Mouse (Mus musculus): ENCODE results near the gene Mymk. TPM values are rescaled to one million over a fixed set of nuclear protein-coding genes. Genes with fewer than 3 reads are reported as not detected.

The Mymk gene
- polyA plus RNA-seq, 1 experiment from 2014 or later = 9.8 TPM

GRCm38 (mm10) chr2:27049408-27049807, 22.6 kb downstream of the Mymk start:
- Histone ChIP-seq H3K27me3 (ENCODE audit: control insufficient read depth, insufficient read depth, low read length) (no peaks in the 10 kb centered on the region), H3K4me2 (ENCODE audit: low read depth, low read length) (no peak overlapping the region), H3K4me1 (ENCODE audit: control insufficient read depth, insufficient read depth, low read length) (no peaks in the 10 kb centered on the region; the same call in 1 of the 2 replicates), H3K9ac (ENCODE audit: low read length) (no peak overlapping the region), H3K4me3 (replicated peaks; ENCODE audit: low read length) (no peak overlapping the region), H3K36me3 (ENCODE audit: control insufficient read depth, insufficient read depth, low read length) (no peaks in the 10 kb centered on the region), H3K9me3 (replicated peaks; ENCODE audit: control insufficient read depth, low read length) (no peaks in the 10 kb centered on the region), H3K27ac (ENCODE audit: low read length) (no peak overlapping the region)
- WGBS = 46% methylated on average over 6 of the region's 6 CpGs
- ATAC-seq (ENCODE audit: insufficient read depth, low FRiP score) = no peak

GRCm38 (mm10) chr2:27045979-27046770, 25.8 kb downstream of the Mymk start:
- H3K36me3 ChIP-seq (ENCODE audit: control insufficient read depth, insufficient read depth, low read length) = no peaks in the 10 kb centered on the region
- H3K27ac ChIP-seq (ENCODE audit: low read length) = peak overlapping the region; percentile 81
- peak; percentile 84 for ATAC-seq (ENCODE audit: insufficient read depth, low FRiP score)
- no peaks in the 10 kb centered on the region; the same call in 1 of the 2 replicates for H3K4me1 ChIP-seq (ENCODE audit: control insufficient read depth, insufficient read depth, low read length)
- 40% methylated on average over 8 of the region's 8 CpGs for WGBS
- H3K9me3 ChIP-seq (replicated peaks; ENCODE audit: control insufficient read depth, low read length) = no peaks in the 10 kb centered on the region
- H3K4me2 ChIP-seq (ENCODE audit: low read depth, low read length) = no peak overlapping the region
- H3K27me3 ChIP-seq (ENCODE audit: control insufficient read depth, insufficient read depth, low read length) = no peaks in the 10 kb centered on the region
- H3K9ac ChIP-seq (ENCODE audit: low read length) = no peak overlapping the region
- no peak overlapping the region for H3K4me3 ChIP-seq (replicated peaks; ENCODE audit: low read length)

- Histone ChIP-seq H3K27ac (ENCODE audit: low read length) (no peak overlapping the region), H3K27me3 (ENCODE audit: control insufficient read depth, insufficient read depth, low read length) (no peaks in the 10 kb centered on the region), H3K4me1 (ENCODE audit: control insufficient read depth, insufficient read depth, low read length) (no peaks in the 10 kb centered on the region; the same call in 1 of the 2 replicates), H3K9ac (ENCODE audit: low read length) (no peak overlapping the region), H3K4me3 (replicated peaks; ENCODE audit: low read length) (no peak overlapping the region), H3K36me3 (ENCODE audit: control insufficient read depth, insufficient read depth, low read length) (no peaks in the 10 kb centered on the region), H3K9me3 (replicated peaks; ENCODE audit: control insufficient read depth, low read length) (no peaks in the 10 kb centered on the region), H3K4me2 (ENCODE audit: low read depth, low read length) (no peak overlapping the region)
- no peak for ATAC-seq (ENCODE audit: insufficient read depth, low FRiP score)
- WGBS = 77% methylated on average over 3 of the region's 3 CpGs
These were observed 27.3 kb downstream of the Mymk start for GRCm38 (mm10) chr2:27044641-27045040.

- Histone ChIP-seq H3K4me1 (ENCODE audit: control insufficient read depth, insufficient read depth, low read length) (no peaks in the 10 kb centered on the region; the same call in 1 of the 2 replicates), H3K4me3 (replicated peaks; ENCODE audit: low read length) (no peak overlapping the region), H3K27me3 (ENCODE audit: control insufficient read depth, insufficient read depth, low read length) (no peaks in the 10 kb centered on the region), H3K4me2 (ENCODE audit: low read depth, low read length) (no peak overlapping the region), H3K9ac (ENCODE audit: low read length) (peak overlapping the region; percentile 25; the same call in 1 of the 2 replicates), H3K36me3 (ENCODE audit: control insufficient read depth, insufficient read depth, low read length) (no peaks in the 10 kb centered on the region), H3K9me3 (replicated peaks; ENCODE audit: control insufficient read depth, low read length) (no peaks in the 10 kb centered on the region), H3K27ac (ENCODE audit: low read length) (no peak overlapping the region)
- WGBS = 77% methylated on average over 4 of the region's 4 CpGs
- ATAC-seq (ENCODE audit: insufficient read depth, low FRiP score) = no peak
These were observed 27.8 kb downstream of the Mymk start for GRCm38 (mm10) chr2:27044166-27044565.

- Histone ChIP-seq H3K4me2 (ENCODE audit: low read depth, low read length) (no peak overlapping the region), H3K4me3 (replicated peaks; ENCODE audit: low read length) (no peak overlapping the region), H3K36me3 (ENCODE audit: control insufficient read depth, insufficient read depth, low read length) (no peaks in the 10 kb centered on the region), H3K9me3 (replicated peaks; ENCODE audit: control insufficient read depth, low read length) (no peaks in the 10 kb centered on the region), H3K27ac (ENCODE audit: low read length) (no peak overlapping the region), H3K9ac (ENCODE audit: low read length) (no peak overlapping the region), H3K4me1 (ENCODE audit: control insufficient read depth, insufficient read depth, low read length) (no peaks in the 10 kb centered on the region; the same call in 1 of the 2 replicates), H3K27me3 (ENCODE audit: control insufficient read depth, insufficient read depth, low read length) (no peaks in the 10 kb centered on the region)
- ATAC-seq (ENCODE audit: insufficient read depth, low FRiP score) = peak; percentile 65; the same call in 1 of the 2 replicates
- WGBS = 32% methylated on average over 3 of the region's 3 CpGs
These were observed 28.5 kb downstream of the Mymk start for GRCm38 (mm10) chr2:27043461-27043860.

- Histone ChIP-seq H3K4me2 (ENCODE audit: low read depth, low read length) (no peak overlapping the region), H3K4me3 (replicated peaks; ENCODE audit: low read length) (no peak overlapping the region), H3K27me3 (ENCODE audit: control insufficient read depth, insufficient read depth, low read length) (no peaks in the 10 kb centered on the region), H3K27ac (ENCODE audit: low read length) (no peak overlapping the region), H3K9ac (ENCODE audit: low read length) (no peak overlapping the region), H3K9me3 (replicated peaks; ENCODE audit: control insufficient read depth, low read length) (no peaks in the 10 kb centered on the region), H3K36me3 (ENCODE audit: control insufficient read depth, insufficient read depth, low read length) (no peaks in the 10 kb centered on the region), H3K4me1 (ENCODE audit: control insufficient read depth, insufficient read depth, low read length) (no peaks in the 10 kb centered on the region; the same call in 1 of the 2 replicates)
- ATAC-seq (ENCODE audit: insufficient read depth, low FRiP score) = no peak
- 69% methylated on average over 8 of the region's 8 CpGs for WGBS
These were observed 29.7 kb downstream of the Mymk start for GRCm38 (mm10) chr2:27042131-27042844.

GRCm38 (mm10) chr2:27039286-27039685, 32.7 kb downstream of the Mymk start:
- Histone ChIP-seq H3K27ac (ENCODE audit: low read length) (no peak overlapping the region), H3K9me3 (replicated peaks; ENCODE audit: control insufficient read depth, low read length) (no peaks in the 10 kb centered on the region), H3K4me3 (replicated peaks; ENCODE audit: low read length) (no peak overlapping the region), H3K27me3 (ENCODE audit: control insufficient read depth, insufficient read depth, low read length) (no peaks in the 10 kb centered on the region), H3K36me3 (ENCODE audit: control insufficient read depth, insufficient read depth, low read length) (no peaks in the 10 kb centered on the region), H3K9ac (ENCODE audit: low read length) (no peak overlapping the region), H3K4me2 (ENCODE audit: low read depth, low read length) (no peak overlapping the region), H3K4me1 (ENCODE audit: control insufficient read depth, insufficient read depth, low read length) (no peaks in the 10 kb centered on the region)
- ATAC-seq (ENCODE audit: insufficient read depth, low FRiP score) = no peak
- WGBS = 21% methylated on average over 1 of the region's 1 CpGs

GRCm38 (mm10) chr2:27038596-27038995, 33.4 kb downstream of the Mymk start:
- no peaks in the 10 kb centered on the region for H3K36me3 ChIP-seq (ENCODE audit: control insufficient read depth, insufficient read depth, low read length)
- ATAC-seq (ENCODE audit: insufficient read depth, low FRiP score) = no peak
- 0% methylated on average over 3 of the region's 3 CpGs for WGBS
- H3K9me3 ChIP-seq (replicated peaks; ENCODE audit: control insufficient read depth, low read length) = no peaks in the 10 kb centered on the region
- H3K4me1 ChIP-seq (ENCODE audit: control insufficient read depth, insufficient read depth, low read length) = no peaks in the 10 kb centered on the region
- no peak overlapping the region for H3K4me3 ChIP-seq (replicated peaks; ENCODE audit: low read length)
- H3K4me2 ChIP-seq (ENCODE audit: low read depth, low read length) = no peak overlapping the region
- H3K27me3 ChIP-seq (ENCODE audit: control insufficient read depth, insufficient read depth, low read length) = no peaks in the 10 kb centered on the region
- no peak overlapping the region for H3K9ac ChIP-seq (ENCODE audit: low read length)
- H3K27ac ChIP-seq (ENCODE audit: low read length) = no peak overlapping the region

- no peaks in the 10 kb centered on the region for H3K9me3 ChIP-seq (replicated peaks; ENCODE audit: control insufficient read depth, low read length)
- WGBS = 60% methylated on average over 4 of the region's 4 CpGs
- H3K4me2 ChIP-seq (ENCODE audit: low read depth, low read length) = no peak overlapping the region
- no peaks in the 10 kb centered on the region for H3K4me1 ChIP-seq (ENCODE audit: control insufficient read depth, insufficient read depth, low read length)
- no peaks in the 10 kb centered on the region for H3K27me3 ChIP-seq (ENCODE audit: control insufficient read depth, insufficient read depth, low read length)
- H3K4me3 ChIP-seq (replicated peaks; ENCODE audit: low read length) = no peak overlapping the region
- peak; percentile 26; the same call in 1 of the 2 replicates for ATAC-seq (ENCODE audit: insufficient read depth, low FRiP score)
- no peaks in the 10 kb centered on the region for H3K36me3 ChIP-seq (ENCODE audit: control insufficient read depth, insufficient read depth, low read length)
- no peak overlapping the region for H3K27ac ChIP-seq (ENCODE audit: low read length)
- H3K9ac ChIP-seq (ENCODE audit: low read length) = no peak overlapping the region
These were observed 35.0 kb downstream of the Mymk start for GRCm38 (mm10) chr2:27037008-27037407.

Measured in stomach, embryonic 16.5 days (tissue).